Mouse (Mus musculus): ENCODE results near the gene Lyl1. TPM values are rescaled to one million over a fixed set of nuclear protein-coding genes. Genes with fewer than 3 reads are reported as not detected.

Gene Lyl1
- total RNA-seq, 1 experiment from 2014 or later, result 59.7 TPM

Other genes starting within 250 kb of the Lyl1 start
- gene Ier2, start 38.6 kb upstream of the Lyl1 start, total RNA-seq (2017), result 115 and 124 TPM in 2 replicates
- gene Trmt1, start 15.2 kb upstream of the Lyl1 start, total RNA-seq (2017), result 83.2 and 89.7 TPM in 2 replicates
- 30.2 and 33.9 TPM in 2 replicates for gene Nacc1, start 13.6 kb upstream of the Lyl1 start, total RNA-seq (2017)
- 0.61 and 3.4 TPM in 2 replicates for gene G430095P16Rik, start 21.6 kb downstream of the Lyl1 start, total RNA-seq (2017)
- gene Nfix, start 98.9 kb downstream of the Lyl1 start, total RNA-seq (2017), result 1.7 and 3.4 TPM in 2 replicates
- 4.5 and 5.5 TPM in 2 replicates for gene Dand5, start 121.4 kb downstream of the Lyl1 start, total RNA-seq (2017)
- 14.1 and 16.7 TPM in 2 replicates for gene Gadd45gip1, start 130.1 kb downstream of the Lyl1 start, total RNA-seq (2017)
- gene Rad23a, start 139.2 kb downstream of the Lyl1 start, total RNA-seq (2017), result 46.6 and 57.8 TPM in 2 replicates
- gene Calr, start 145.5 kb downstream of the Lyl1 start, total RNA-seq (2017), result 690 and 751 TPM in 2 replicates
- 50.7 and 56.2 TPM in 2 replicates for gene Farsa, start 155.5 kb downstream of the Lyl1 start, total RNA-seq (2017)
- gene Syce2, start 170.7 kb downstream of the Lyl1 start, total RNA-seq (2017), result 4.4 and 5.5 TPM in 2 replicates
- gene Gcdh, start 192.5 kb downstream of the Lyl1 start, total RNA-seq (2017), result 21.0 and 21.5 TPM in 2 replicates
- not detected in 2 replicates for gene Klf1, start 200.5 kb downstream of the Lyl1 start, total RNA-seq (2017)
- 31.7 and 34.7 TPM in 2 replicates for gene Dnase2a, start 207.1 kb downstream of the Lyl1 start, total RNA-seq (2017)
- gene Mast1, start 235.9 kb downstream of the Lyl1 start, total RNA-seq (2017), result 0.12 and 0.23 TPM in 2 replicates
- gene Rtbdn, start 245.5 kb downstream of the Lyl1 start, total RNA-seq (2017), result not detected in 2 replicates

Measured in neutrophil, adult 5-6 weeks (primary cell).